23 mouse cellular contexts compared by ENCODE assay signal in genomic region chr11:114801906-114802305, GRCm38 (mm10). TPM values are rescaled to one million over a fixed set of nuclear protein-coding genes. Genes with fewer than 3 reads are reported as not detected.
"Had no signal": no experiment of that assay in that cellular context is flagged by ENCODE, and none has a peak within 500 bp of the region (broad histone marks: within the 10 kb centered on the region; RNA-seq: fewer than 3 reads in every experiment).

No protein-coding gene starts in this region.

- H3K4me1 ChIP-seq: stomach, embryonic 15.5 days had no signal

- H3K27me3 ChIP-seq: neural tube, embryonic 13.5 days; neural tube, embryonic 15.5 days; stomach, embryonic 15.5 days had no signal

- H3K27ac ChIP-seq: midbrain, embryonic 12.5 days; neural tube, embryonic 13.5 days; neural tube, embryonic 15.5 days; stomach, embryonic 15.5 days had no signal

- H3K9me3 ChIP-seq: midbrain, embryonic 10.5 days; midbrain, embryonic 12.5 days; neural tube, embryonic 13.5 days; neural tube, embryonic 15.5 days; stomach, embryonic 15.5 days had no signal

- DNase-seq: lung, adult 18-20 months; lung, embryonic 14.5 days; lung, postnatal 10 days; lung, postnatal 4 days; midbrain, embryonic 14.5 days; retina, postnatal 1 day; right cerebral cortex, adult 18-20 months; thymus, adult 18-20 months; thymus, postnatal 14 days; thymus, postnatal 36 days had no signal

- ATAC-seq: midbrain, embryonic 16.5 days had no signal

- H3K9ac ChIP-seq: lung, embryonic 14.5 days; midbrain, embryonic 12.5 days; neural tube, embryonic 13.5 days; neural tube, embryonic 15.5 days; stomach, embryonic 15.5 days had no signal

- H3K4me2 ChIP-seq: midbrain, embryonic 12.5 days; neural tube, embryonic 13.5 days; neural tube, embryonic 15.5 days; stomach, embryonic 15.5 days had no signal

- H3K36me3 ChIP-seq: midbrain, embryonic 10.5 days; midbrain, embryonic 12.5 days; neural tube, embryonic 13.5 days; neural tube, embryonic 15.5 days; stomach, embryonic 15.5 days had no signal

- H3K4me3 ChIP-seq: midbrain, embryonic 10.5 days; midbrain, embryonic 12.5 days; myocyte; neural tube, embryonic 13.5 days; neural tube, embryonic 15.5 days; stomach, embryonic 15.5 days had no signal

RNA-seq across cellular contexts. Expression of gene Gpr142, which starts 3.2 kb away (rescaled TPM):
- total RNA-seq: megakaryocyte, adult 5-6 weeks; megakaryocyte-erythroid progenitor cell, adult 5-6 weeks had no signal
- polyA plus RNA-seq: lung, embryonic 14.5 days; lung, embryonic 16.5 days; midbrain, embryonic 12.5 days; midbrain, embryonic 14.5 days; midbrain, embryonic 16.5 days; neural tube, embryonic 11.5 days; neural tube, embryonic 13.5 days; neural tube, embryonic 15.5 days; spleen, adult 2 months; thymus, postnatal 0 days had no signal

RNA-seq across cellular contexts. Expression of gene Btbd17, which starts 6.2 kb away (rescaled TPM):
- total RNA-seq: megakaryocyte, adult 5-6 weeks; megakaryocyte-erythroid progenitor cell, adult 5-6 weeks had no signal
- polyA plus RNA-seq: thymus, postnatal 0 days had no signal

RNA-seq across cellular contexts. Expression of gene Kif19a, which starts 36.7 kb away (rescaled TPM):
- total RNA-seq: megakaryocyte-erythroid progenitor cell, adult 5-6 weeks had no signal

RNA-seq across cellular contexts. Expression of gene Gprc5c, which starts 49.0 kb away (rescaled TPM):
- total RNA-seq: megakaryocyte-erythroid progenitor cell, adult 5-6 weeks had no signal
